Mouse (Mus musculus): ENCODE data around the gene Olfr747. TPM values are rescaled to one million over a fixed set of nuclear protein-coding genes. Genes with fewer than 3 reads are reported as not detected.

The Olfr747 gene
- total and polyA plus RNA-seq, 3 experiments, result not detected

- Histone ChIP-seq H3K9me3 (replicated peaks; ENCODE audit: insufficient read depth, low read length) (no peaks in the 10 kb centered on the region), H3K4me3 (ENCODE audit: control insufficient read depth in 1 of 2, insufficient read depth in 1 of 2, low read depth in 2 of 2, low read length in 2 of 2) (no peak within 1 kb of the TSS), H3K27ac (ENCODE audit: control insufficient read depth, low read depth, low read length) (no peak within 1 kb of the TSS), H3K4me1 (ENCODE audit: control insufficient read depth in 1 of 2, insufficient read depth in 2 of 2, low read length in 2 of 2) (no peaks in the 10 kb centered on the region), H3K9ac (ENCODE audit: control insufficient read depth, low read depth, low read length, poor library complexity, severe bottlenecking) (no peak within 1 kb of the TSS), H3K79me2 (ENCODE audit: control insufficient read depth, insufficient read depth, low read length, poor library complexity) (no peaks in the 10 kb centered on the region), H3K36me3 (ENCODE audit: control insufficient read depth in 1 of 2, insufficient read depth in 2 of 2, low read length in 2 of 2) (no peaks in the 10 kb centered on the region), H3K27me3 (ENCODE audit: control insufficient read depth in 1 of 2, insufficient read depth in 2 of 2, low read length in 2 of 2) (no peaks in the 10 kb centered on the region)
- DNase-seq (ENCODE audit: low read depth, low spot score), result no peak
- TF ChIP-seq KAT2A (conservative IDR thresholded peaks at IDR 0.05; ENCODE audit: low read depth, low read length) (no peak), USF1 (IDR thresholded peaks at IDR 0.05; ENCODE audit: low read depth, low read length) (no peak), ZC3H11A (IDR thresholded peaks at IDR 0.05; ENCODE audit: low read depth, low read length) (no peak), SIN3A (IDR thresholded peaks at IDR 0.05; ENCODE audit: low read length) (no peak), MAX (IDR thresholded peaks at IDR 0.05; ENCODE audit: low read length) (no peak), JUND (IDR thresholded peaks at IDR 0.05; ENCODE audit: low read depth, low read length) (no peak), NRF1 (IDR thresholded peaks at IDR 0.05; ENCODE audit: insufficient read depth, low read depth, low read length, poor library complexity, severe bottlenecking) (no peak), MYC (IDR thresholded peaks at IDR 0.05; ENCODE audit: low read depth, low read length) (no peak), MEF2A (IDR thresholded peaks at IDR 0.05; ENCODE audit: extremely low read depth, insufficient replicate concordance, low read depth, low read length, poor library complexity, severe bottlenecking) (no peak), ZNF384 (IDR thresholded peaks at IDR 0.05; ENCODE audit: low read depth, low read length) (no peak), SMC3 (IDR thresholded peaks at IDR 0.05; ENCODE audit: low read depth, low read length) (no peak), GABPA (IDR thresholded peaks at IDR 0.05; ENCODE audit: low read depth, low read length) (no peak), RAD21 (IDR thresholded peaks at IDR 0.05; ENCODE audit: low read depth, low read length) (no peak), ZKSCAN1 (IDR thresholded peaks at IDR 0.05; ENCODE audit: low read depth, low read length) (no peak)
Observed at GRCm38 (mm10) chr14:50707073-50707472, 14.1 kb upstream of the Olfr747 start, which contains the start of gene Olfr748. TSS of gene Olfr748 (plus strand) at chr14:50707373.

DNA sequence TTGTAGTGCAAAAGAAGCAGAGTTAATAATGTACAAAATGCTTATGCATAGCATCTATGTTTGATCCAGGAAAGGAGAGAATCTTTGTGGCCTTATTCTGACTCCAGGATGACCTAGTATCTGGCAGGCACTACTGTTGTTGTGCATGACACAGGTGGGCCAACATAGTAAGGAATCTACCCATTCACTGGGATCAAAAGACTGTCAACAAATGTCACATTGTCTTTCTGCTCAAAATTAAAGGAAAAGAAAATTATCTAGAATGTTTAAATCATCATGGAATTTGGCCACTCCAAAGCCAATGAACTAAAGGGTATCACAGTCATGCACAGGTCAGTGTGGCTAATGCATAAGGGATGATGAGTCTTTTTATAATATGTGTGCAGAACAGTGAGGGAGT lies 46.2 kb downstream of the Olfr747 start, which contains the start of gene Olfr746:
Gene Olfr746, plus strand, starts transcription at position 301 of the 400 bp plus-strand sequence.
- no peak for DNase-seq (ENCODE audit: low read depth, low spot score)
- no peak within 1 kb of the TSS for H3K27ac ChIP-seq (ENCODE audit: control insufficient read depth, low read depth, low read length)
- no peaks in the 10 kb centered on the region for H3K9me3 ChIP-seq (replicated peaks; ENCODE audit: insufficient read depth, low read length)
- no peaks in the 10 kb centered on the region for H3K27me3 ChIP-seq (ENCODE audit: control insufficient read depth in 1 of 2, insufficient read depth in 2 of 2, low read length in 2 of 2)
- H3K79me2 ChIP-seq (ENCODE audit: control insufficient read depth, insufficient read depth, low read length, poor library complexity), result no peaks in the 10 kb centered on the region
- no peak for TF ChIP-seq CHD2 (IDR thresholded peaks at IDR 0.05; ENCODE audit: low read length)
- H3K36me3 ChIP-seq (ENCODE audit: control insufficient read depth in 1 of 2, insufficient read depth in 2 of 2, low read length in 2 of 2), result no peaks in the 10 kb centered on the region
- H3K9ac ChIP-seq (ENCODE audit: control insufficient read depth, low read depth, low read length, poor library complexity, severe bottlenecking), result no peak within 1 kb of the TSS
- no peak within 1 kb of the TSS for H3K4me3 ChIP-seq (ENCODE audit: control insufficient read depth in 1 of 2, insufficient read depth in 1 of 2, low read depth in 2 of 2, low read length in 2 of 2)
- H3K4me1 ChIP-seq (ENCODE audit: control insufficient read depth in 1 of 2, insufficient read depth in 2 of 2, low read length in 2 of 2), result no peaks in the 10 kb centered on the region

DNA sequence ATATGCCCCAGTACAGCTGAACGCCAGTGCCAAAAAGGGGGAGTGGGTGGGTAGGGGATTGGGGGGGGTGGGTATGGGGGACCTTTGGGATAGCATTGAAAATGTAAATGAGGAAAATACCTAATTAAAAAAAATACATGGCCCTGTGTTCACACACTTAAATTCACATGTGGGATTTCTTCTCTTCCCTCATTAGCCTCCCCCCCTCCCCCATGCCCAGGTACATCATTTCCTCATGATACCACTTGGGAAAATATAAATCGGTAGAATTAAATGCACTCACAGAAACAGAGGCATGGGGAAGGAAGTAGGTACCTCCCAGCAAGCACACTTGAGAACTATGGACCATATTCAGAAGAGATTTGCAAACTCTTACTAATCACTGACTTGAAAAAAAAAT lies 53.9 kb downstream of the Olfr747 start, which contains the start of gene Olfr745:
Gene Olfr745, plus strand, starts transcription at position 301 of the 400 bp plus-strand sequence.
- Histone ChIP-seq H3K79me2 (ENCODE audit: control insufficient read depth, insufficient read depth, low read length, poor library complexity) (no peaks in the 10 kb centered on the region), H3K27me3 (ENCODE audit: control insufficient read depth in 1 of 2, insufficient read depth in 2 of 2, low read length in 2 of 2) (no peaks in the 10 kb centered on the region), H3K9ac (ENCODE audit: control insufficient read depth, low read depth, low read length, poor library complexity, severe bottlenecking) (no peak within 1 kb of the TSS), H3K4me1 (ENCODE audit: control insufficient read depth in 1 of 2, insufficient read depth in 2 of 2, low read length in 2 of 2) (no peaks in the 10 kb centered on the region), H3K36me3 (ENCODE audit: control insufficient read depth in 1 of 2, insufficient read depth in 2 of 2, low read length in 2 of 2) (no peaks in the 10 kb centered on the region), H3K9me3 (replicated peaks; ENCODE audit: insufficient read depth, low read length) (no peaks in the 10 kb centered on the region), H3K27ac (ENCODE audit: control insufficient read depth, low read depth, low read length) (no peak within 1 kb of the TSS), H3K4me3 (ENCODE audit: control insufficient read depth in 1 of 2, insufficient read depth in 1 of 2, low read depth in 2 of 2, low read length in 2 of 2) (no peak within 1 kb of the TSS)
- TF ChIP-seq MAX (IDR thresholded peaks at IDR 0.05; ENCODE audit: low read length), result no peak
- TF ChIP-seq GABPA (IDR thresholded peaks at IDR 0.05; ENCODE audit: low read depth, low read length), result no peak
- TF ChIP-seq POLR2AphosphoS2 (IDR thresholded peaks at IDR 0.05; ENCODE audit: low read length), result no peak
- no peak for TF ChIP-seq ZMIZ1 (IDR thresholded peaks at IDR 0.05; ENCODE audit: low read depth, low read length)
- no peak for TF ChIP-seq ZC3H11A (IDR thresholded peaks at IDR 0.05; ENCODE audit: low read depth, low read length)
- no peak for TF ChIP-seq ZKSCAN1 (IDR thresholded peaks at IDR 0.05; ENCODE audit: low read depth, low read length)
- no peak for TF ChIP-seq BHLHE40 (IDR thresholded peaks at IDR 0.05; ENCODE audit: borderline replicate concordance, low read depth, low read length)
- no peak for TF ChIP-seq MYB (IDR thresholded peaks at IDR 0.05; ENCODE audit: low read depth, low read length)
- no peak for TF ChIP-seq MXI1 (IDR thresholded peaks at IDR 0.05; ENCODE audit: low read depth, low read length)
- TF ChIP-seq SMC3 (IDR thresholded peaks at IDR 0.05; ENCODE audit: low read depth, low read length), result no peak
- TF ChIP-seq POLR2A (IDR thresholded peaks at IDR 0.05; ENCODE audit: control insufficient read depth in 1 of 2, insufficient read depth in 1 of 2, low read depth in 1 of 2, low read length in 2 of 2, poor library complexity in 1 of 2), result no peak
- no peak for TF ChIP-seq RCOR1 (IDR thresholded peaks at IDR 0.05; ENCODE audit: low read depth, low read length)
- TF ChIP-seq ELF1 (IDR thresholded peaks at IDR 0.05; ENCODE audit: low read depth, low read length), result no peak
- TF ChIP-seq POLR2AphosphoS5 (IDR thresholded peaks at IDR 0.05; ENCODE audit: borderline replicate concordance, low read depth, low read length), result no peak
- no peak for TF ChIP-seq JUND (IDR thresholded peaks at IDR 0.05; ENCODE audit: low read depth, low read length)
- TF ChIP-seq UBTF (IDR thresholded peaks at IDR 0.05; ENCODE audit: borderline replicate concordance, insufficient read depth, low read depth, low read length), result no peak
- DNase-seq (ENCODE audit: low read depth, low spot score), result no peak
